Mouse (Mus musculus) ES-Bruce4 (cell line): ENCODE results near the gene Itgb4. TPM values are rescaled to one million over a fixed set of nuclear protein-coding genes. Genes with fewer than 3 reads are reported as not detected.

Experiments
- H3K27ac ChIP-seq: 2 replicates; pipeline ENCODE4 v1.5.1; 2012; ENCODE audit warnings: low read length, inconsistent platforms; ENCODE audit not compliant: insufficient read depth
- H3K27me3 ChIP-seq: 2 replicates; pipeline ENCODE4 v1.6.1; 2012; ENCODE audit warnings: mild to moderate bottlenecking, low read length, inconsistent platforms; ENCODE audit not compliant: control insufficient read depth, poor library complexity, insufficient read depth, severe bottlenecking
- H3K36me3 ChIP-seq: 2 replicates; pipeline ENCODE4 v1.6.1; 2012; ENCODE audit warnings: inconsistent platforms, mild to moderate bottlenecking, low read length, moderate library complexity; ENCODE audit not compliant: control insufficient read depth, poor library complexity, insufficient read depth, severe bottlenecking
- H3K4me1 ChIP-seq: one replicate; pipeline ENCODE4 v1.8.1; 2011; ENCODE audit warnings: low read length; ENCODE audit not compliant: control insufficient read depth, insufficient read depth
- H3K4me3 ChIP-seq: 2 replicates; pipeline ENCODE4 v1.5.1; 2011; ENCODE audit warnings: low read depth, mild to moderate bottlenecking, low read length
- H3K9ac ChIP-seq: 2 replicates; pipeline ENCODE4 v1.6.1; 2012; ENCODE audit warnings: low read depth, mild to moderate bottlenecking, inconsistent platforms; ENCODE audit not compliant: poor library complexity, severe bottlenecking
- H3K9me3 ChIP-seq: replicated peaks from 2 replicates; pipeline ENCODE4 v1.6.1; 2012; ENCODE audit warnings: mild to moderate bottlenecking, low read length, inconsistent platforms; ENCODE audit not compliant: control insufficient read depth, poor library complexity, insufficient read depth, severe bottlenecking
- CTCF ChIP-seq: IDR thresholded peaks from one replicate; pipeline ENCODE4 v1.8.1; 2011; ENCODE audit warnings: low read depth, low read length
- EP300 ChIP-seq: IDR thresholded peaks from 2 replicates; pipeline ENCODE4 v1.6.1; 2011; ENCODE audit warnings: low read depth, low read length; ENCODE audit not compliant: insufficient read depth
- POLR2A ChIP-seq: IDR thresholded peaks from one replicate; pipeline ENCODE4 v1.8.1; 2011; ENCODE audit warnings: low read length; ENCODE audit not compliant: insufficient read depth
- polyA plus RNA-seq: library from polyadenylated mRNA; stranded (reverse); fragments of >200 nt; gene quantifications from 2 replicates; pipeline ENCODE4 v1.2.4, GENCODE M21; 2011; ENCODE audit warnings: low read depth; ENCODE audit not compliant: missing spikeins, insufficient read depth, insufficient read length

The Itgb4 gene
- polyA plus RNA-seq, 1 experiment = 9.3 TPM

DNA sequence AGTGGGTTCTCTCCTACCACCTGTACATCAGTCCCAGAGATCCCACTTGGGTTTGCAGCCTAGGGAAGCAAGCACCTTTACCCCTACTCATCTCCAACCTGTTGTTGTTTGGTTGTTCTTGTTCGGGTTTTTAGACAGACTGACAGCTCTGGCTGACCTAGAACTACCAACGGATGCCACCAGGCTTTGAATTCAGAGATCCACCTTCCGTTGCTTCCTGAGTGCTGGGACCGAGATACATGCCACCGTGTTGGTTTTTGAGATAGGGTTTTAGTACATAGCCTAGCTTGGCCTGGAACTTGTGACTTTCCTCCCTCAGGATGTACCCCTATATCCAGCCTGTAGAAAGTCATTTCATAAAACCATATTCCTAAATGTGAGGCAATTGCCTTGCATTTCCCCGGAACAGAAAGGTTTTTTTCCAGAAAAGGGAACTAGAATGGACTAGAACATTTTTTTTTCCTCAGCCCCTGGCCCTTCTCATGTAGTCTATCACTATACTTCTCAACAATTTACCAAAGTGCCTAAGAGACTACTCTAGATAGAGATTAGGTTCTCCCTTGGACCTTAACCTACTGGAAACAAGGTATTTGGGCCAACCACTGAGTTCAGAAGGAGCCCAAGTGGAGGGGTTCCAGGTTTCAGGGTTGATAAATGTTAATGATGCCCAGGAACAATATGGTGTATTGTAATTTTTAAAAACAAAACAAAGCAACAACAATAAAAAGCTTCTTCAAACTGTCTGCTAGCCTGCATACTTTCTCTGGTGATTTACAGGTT, 54.8 kb downstream of the Itgb4 start:
- Histone ChIP-seq H3K27me3 (no peaks in the 10 kb centered on the region), H3K36me3 (peaks cover 7% of the 10 kb centered on the region; the same call in 1 of the 2 replicates), H3K4me3 (peak overlapping the region; percentile 90), H3K27ac (peak overlapping the region; percentile 43; the same call in 1 of the 2 replicates), H3K9ac (peak overlapping the region; percentile 51; the same call in 1 of the 2 replicates), H3K4me1 (no peaks in the 10 kb centered on the region), H3K9me3 (peaks cover 8% of the 10 kb centered on the region)
- TF ChIP-seq CTCF (no peak), EP300 (no peak), POLR2A (no peak)

- TF ChIP-seq POLR2A = peak; percentile 18
- TF ChIP-seq CTCF = no peak
- TF ChIP-seq EP300 = peak; percentile 92
- Histone ChIP-seq H3K27me3 (no peaks in the 10 kb centered on the region), H3K9me3 (peaks cover 16% of the 10 kb centered on the region), H3K9ac (peak within 1 kb of the TSS; percentile 86), H3K4me3 (peak within 1 kb of the TSS; percentile 90), H3K27ac (peak within 1 kb of the TSS; percentile 60), H3K4me1 (no peaks in the 10 kb centered on the region), H3K36me3 (peaks cover 12% of the 10 kb centered on the region)
Observed at GRCm38 (mm10) chr11:116030088-116030897, 55.8 kb downstream of the Itgb4 start, which contains the start of gene Unk. TSS of gene Unk (plus strand) at chr11:116030322.

- peaks cover 12% of the 10 kb centered on the region for H3K36me3 ChIP-seq
- peak overlapping the region; percentile 70 for H3K4me3 ChIP-seq
- peaks cover 16% of the 10 kb centered on the region for H3K9me3 ChIP-seq
- peak overlapping the region; percentile 54 for H3K27ac ChIP-seq
- H3K27me3 ChIP-seq = no peaks in the 10 kb centered on the region
- H3K9ac ChIP-seq = peak overlapping the region; percentile 86
- TF ChIP-seq EP300 = no peak
- no peaks in the 10 kb centered on the region for H3K4me1 ChIP-seq
Observed at GRCm38 (mm10) chr11:116030898-116031845, 56.7 kb downstream of the Itgb4 start.

GRCm38 (mm10) chr11:116034584-116034983, 60.1 kb downstream of the Itgb4 start:
- H3K4me1 ChIP-seq = no peaks in the 10 kb centered on the region
- no peak overlapping the region for H3K4me3 ChIP-seq
- TF ChIP-seq EP300 (no peak), POLR2A (no peak), CTCF (no peak)
- H3K27me3 ChIP-seq = no peaks in the 10 kb centered on the region
- H3K9me3 ChIP-seq = peaks cover 16% of the 10 kb centered on the region
- no peak overlapping the region for H3K9ac ChIP-seq
- H3K36me3 ChIP-seq = peaks cover 15% of the 10 kb centered on the region
- H3K27ac ChIP-seq = no peak overlapping the region

GRCm38 (mm10) chr11:116036671-116037070, 62.2 kb downstream of the Itgb4 start:
- Histone ChIP-seq H3K27ac (no peak overlapping the region), H3K27me3 (no peaks in the 10 kb centered on the region), H3K4me1 (no peaks in the 10 kb centered on the region), H3K9me3 (peaks cover 16% of the 10 kb centered on the region), H3K4me3 (no peak overlapping the region), H3K36me3 (peaks cover 25% of the 10 kb centered on the region), H3K9ac (no peak overlapping the region)
- TF ChIP-seq POLR2A = no peak
- no peak for TF ChIP-seq CTCF
- no peak for TF ChIP-seq EP300
